Mouse (Mus musculus): ENCODE results near the gene Wdtc1. TPM values are rescaled to one million over a fixed set of nuclear protein-coding genes. Genes with fewer than 3 reads are reported as not detected.

The Wdtc1 gene
- total and polyA plus RNA-seq, 3 experiments: 2.8 to 10.8 (median 9.6) TPM

GRCm38 (mm10) chr4:133340217-133340616, 13.1 kb downstream of the Wdtc1 start:
- Histone ChIP-seq H3K4me1 (ENCODE audit: control insufficient read depth in 1 of 2, insufficient read depth in 2 of 2) (peaks cover 0 to 3% of the 10 kb centered on the region in 2 experiments; a peak in 2 of 4 replicates), H3K36me3 (replicated peaks in 1 of 2; ENCODE audit: control insufficient read depth in 1 of 2, insufficient read depth in 1 of 2, low read length in 1 of 2) (no peaks in the 10 kb centered on the region), H3K27me3 (replicated peaks) (peaks cover 16% of the 10 kb centered on the region), H3K9me3 (replicated peaks; ENCODE audit: low read length) (no peaks in the 10 kb centered on the region), H3K4me2 (ENCODE audit: insufficient read depth, low read depth, poor library complexity, severe bottlenecking) (no peak overlapping the region), H3K27ac (ENCODE audit: insufficient read depth, low read depth) (no peak overlapping the region), H3K4me3 (replicated peaks in 1 of 3; ENCODE audit: low read depth in 2 of 3, low read length in 2 of 3, poor library complexity in 1 of 3) (no peak overlapping the region), H3K9ac (ENCODE audit: insufficient read depth, low read depth) (no peak overlapping the region), H3K79me2 (replicated peaks; ENCODE audit: control insufficient read depth, extremely low read depth, insufficient read depth, poor library complexity, severe bottlenecking) (peaks cover 2% of the 10 kb centered on the region; the same call in 1 of the 2 replicates)
- TF ChIP-seq CTCF (conservative IDR thresholded peaks at IDR 0.05 in 1 of 2, IDR thresholded peaks at IDR 0.05 in 1 of 2; ENCODE audit: low read depth in 2 of 2, low read length in 2 of 2) (peak in 1 of 2 experiments; percentile 38; a peak in 2 of 4 replicates), KAT2A (IDR thresholded peaks at IDR 0.05; ENCODE audit: insufficient replicate concordance, low read length) (no peak), IRF4 (IDR thresholded peaks at IDR 0.05; ENCODE audit: low read depth, low read length) (no peak), CHD2 (IDR thresholded peaks at IDR 0.05; ENCODE audit: low read length) (no peak), PAX5 (IDR thresholded peaks at IDR 0.05; ENCODE audit: low read length) (no peak)
- in situ Hi-C loops (cut with MboI; ENCODE audit: low pct_ligation_motif_present, low pct_unique_long_range_greater_than_20kb, low sequenced_read_pairs): no loop called here
- dilution Hi-C loops (cut with MboI; ENCODE audit: extremely low pct_ligation_motif_present, extremely low pct_unique_long_range_greater_than_20kb, low sequenced_read_pairs): no loop called here
- no peak for DNase-seq (ENCODE audit: extremely low read depth)

GRCm38 (mm10) chr4:133339148-133339749, 14.0 kb downstream of the Wdtc1 start:
- peak overlapping the region; percentile 50 to 82 (median 75) for H3K4me3 ChIP-seq (replicated peaks in 1 of 3; ENCODE audit: low read depth in 2 of 3, low read length in 2 of 3, poor library complexity in 1 of 3)
- DNase-seq (ENCODE audit: extremely low read depth): peak; percentile 86
- H3K36me3 ChIP-seq (replicated peaks in 1 of 2; ENCODE audit: control insufficient read depth in 1 of 2, insufficient read depth in 1 of 2, low read length in 1 of 2): no peaks in the 10 kb centered on the region
- in situ Hi-C loops (cut with MboI; ENCODE audit: low pct_ligation_motif_present, low pct_unique_long_range_greater_than_20kb, low sequenced_read_pairs) (no loop called here), dilution Hi-C loops (cut with MboI; ENCODE audit: extremely low pct_ligation_motif_present, extremely low pct_unique_long_range_greater_than_20kb, low sequenced_read_pairs) (no loop called here)
- H3K27me3 ChIP-seq (replicated peaks): peaks cover 16% of the 10 kb centered on the region
- no peaks in the 10 kb centered on the region for H3K9me3 ChIP-seq (replicated peaks; ENCODE audit: low read length)
- peak overlapping the region; percentile 91 for H3K9ac ChIP-seq (ENCODE audit: insufficient read depth, low read depth)
- peak overlapping the region; percentile 37 for H3K4me2 ChIP-seq (ENCODE audit: insufficient read depth, low read depth, poor library complexity, severe bottlenecking)
- peaks cover 2% of the 10 kb centered on the region; the same call in 1 of the 2 replicates for H3K79me2 ChIP-seq (replicated peaks; ENCODE audit: control insufficient read depth, extremely low read depth, insufficient read depth, poor library complexity, severe bottlenecking)
- no peak overlapping the region for H3K27ac ChIP-seq (ENCODE audit: insufficient read depth, low read depth)
- peaks cover 0 to 3% of the 10 kb centered on the region in 2 experiments; a peak in 2 of 4 replicates for H3K4me1 ChIP-seq (ENCODE audit: control insufficient read depth in 1 of 2, insufficient read depth in 2 of 2)
- TF ChIP-seq UBTF (IDR thresholded peaks at IDR 0.05; ENCODE audit: low read depth, low read length): no peak
- no peak for TF ChIP-seq USF2 (conservative IDR thresholded peaks at IDR 0.05; ENCODE audit: low read depth, low read length)
- TF ChIP-seq ZMIZ1 (IDR thresholded peaks at IDR 0.05; ENCODE audit: low read depth, low read length): no peak
- no peak for TF ChIP-seq USF1 (IDR thresholded peaks at IDR 0.05; ENCODE audit: low read depth, low read length)
- no peak for TF ChIP-seq MEF2A (IDR thresholded peaks at IDR 0.05; ENCODE audit: borderline replicate concordance, low read depth, low read length)
- no peak for TF ChIP-seq EP300 (IDR thresholded peaks at IDR 0.05; ENCODE audit: low read length)
- no peak for TF ChIP-seq BHLHE40 (IDR thresholded peaks at IDR 0.05; ENCODE audit: low read depth, low read length)
- TF ChIP-seq GABPA (IDR thresholded peaks at IDR 0.05; ENCODE audit: insufficient replicate concordance, low read depth, low read length): no peak; the same call in 1 of the 2 replicates
- TF ChIP-seq POLR2A (IDR thresholded peaks at IDR 0.05; ENCODE audit: low read depth, low read length): 0 out of 2 replicates have a peak, but pooled peaks have one; percentile 14
- TF ChIP-seq NELFE (IDR thresholded peaks at IDR 0.05; ENCODE audit: low read depth, low read length): no peak
- TF ChIP-seq MAX (IDR thresholded peaks at IDR 0.05; ENCODE audit: low read length): no peak
- no peak for TF ChIP-seq MYC (IDR thresholded peaks at IDR 0.05; ENCODE audit: low read depth, low read length)
- TF ChIP-seq NRF1 (IDR thresholded peaks at IDR 0.05; ENCODE audit: low read depth, low read length): peak; percentile 90
- no peak for TF ChIP-seq PAX5 (IDR thresholded peaks at IDR 0.05; ENCODE audit: low read length)
- no peak for TF ChIP-seq SMC3 (IDR thresholded peaks at IDR 0.05; ENCODE audit: low read depth, low read length)
- TF ChIP-seq POLR2AphosphoS2 (IDR thresholded peaks at IDR 0.05; ENCODE audit: low read depth, low read length): no peak
- no peak for TF ChIP-seq RCOR1 (conservative IDR thresholded peaks at IDR 0.05; ENCODE audit: low read depth, low read length)
- TF ChIP-seq ZC3H11A (IDR thresholded peaks at IDR 0.05; ENCODE audit: low read depth, low read length): no peak
- no peak for TF ChIP-seq E2F4 (IDR thresholded peaks at IDR 0.05; ENCODE audit: insufficient replicate concordance, low read depth, low read length)
- TF ChIP-seq ELF1 (IDR thresholded peaks at IDR 0.05; ENCODE audit: low read depth, low read length): peak; percentile 80
- peak; percentile 85; the same call in 1 of the 2 replicates for TF ChIP-seq KAT2A (IDR thresholded peaks at IDR 0.05; ENCODE audit: insufficient replicate concordance, low read length)
- no peak for TF ChIP-seq JUN (IDR thresholded peaks at IDR 0.05; ENCODE audit: insufficient read depth, low read depth, low read length)
- TF ChIP-seq TCF12 (IDR thresholded peaks at IDR 0.05; ENCODE audit: low read depth, low read length): no peak
- TF ChIP-seq CTCF (conservative IDR thresholded peaks at IDR 0.05 in 1 of 2, IDR thresholded peaks at IDR 0.05 in 1 of 2; ENCODE audit: low read depth in 2 of 2, low read length in 2 of 2): no peak
- peak; percentile 92 for TF ChIP-seq SIN3A (IDR thresholded peaks at IDR 0.05; ENCODE audit: low read length)
- peak; percentile 85 for TF ChIP-seq CHD2 (IDR thresholded peaks at IDR 0.05; ENCODE audit: low read length)
- TF ChIP-seq ZNF384 (IDR thresholded peaks at IDR 0.05; ENCODE audit: low read depth, low read length): no peak
- no peak for TF ChIP-seq IRF4 (IDR thresholded peaks at IDR 0.05; ENCODE audit: low read depth, low read length)
- TF ChIP-seq MXI1 (IDR thresholded peaks at IDR 0.05; ENCODE audit: low read depth, low read length): peak; percentile 69; the same call in 1 of the 2 replicates
- no peak for TF ChIP-seq MAFK (IDR thresholded peaks at IDR 0.05; ENCODE audit: insufficient replicate concordance, low read length)
- TF ChIP-seq ETS1 (conservative IDR thresholded peaks at IDR 0.05; ENCODE audit: low read depth, low read length): no peak
